Comparison of ENCODE assay signal across 8 mouse cellular contexts in genomic region chr11:4849258-4849943, GRCm38 (mm10). TPM values are rescaled to one million over a fixed set of nuclear protein-coding genes. Genes with fewer than 3 reads are reported as not detected.
DNase-seq lines count a peak whose midpoint lies in the region; ATAC-seq lines count a peak whose summit lies in the region.

TSS of gene Nf2 (minus strand) at chr11:4849536.

- peak; percentile 96 for ATAC-seq in megakaryocyte progenitor cell, adult 5-6 weeks (replicated peaks; ENCODE audit: poor library complexity)

- peak; percentile 99 for DNase-seq in adipocyte (ENCODE audit: low spot score)
- DNase-seq in embryo, embryonic 10 days (ENCODE audit: low spot score): peak; percentile 99
- peak; percentile 88 for DNase-seq in gastrocnemius, postnatal 10 days
- DNase-seq in induced T-regulatory cell, adult 2 months (ENCODE audit: low read depth): peak; percentile 98
- DNase-seq in left cerebral cortex, adult 9 months (ENCODE audit: low spot score in 2 of 2): peak; percentile 99
- DNase-seq in right cerebral cortex, postnatal 14 days: peak; percentile 96
- DNase-seq in urinary bladder, postnatal 36 days (ENCODE audit: low spot score in 2 of 2): peak; percentile 97 to 98

RNA-seq across cellular contexts. Expression of gene Nf2, which starts in this region (rescaled TPM):
- 10 to 100 TPM; 46.2 TPM for total RNA-seq in gastrocnemius, postnatal 10 days (2021)
- total RNA-seq in megakaryocyte progenitor cell, adult 5-6 weeks (2015): 17.4 and 17.9 TPM in 2 replicates
- total RNA-seq in megakaryocyte progenitor cell, adult 5-6 weeks (2017): 48.1 and 64.9 TPM in 2 replicates

Comparison
In these comparisons a context has a peak if more than half of its experiments do, and no peak if none do; other contexts are left out.
1. Peak in every context shown above with its lines: DNase-seq and ATAC-seq.